Mouse (Mus musculus): ENCODE data around the gene Bcas1.

The Bcas1 gene

GRCm38 (mm10) chr2:170316774-170317173, 110.9 kb downstream of the Bcas1 start:
- DNase-seq (ENCODE audit: extremely low read depth, insufficient read length, low spot score), result no peak

- DNase-seq (ENCODE audit: extremely low read depth, insufficient read length, low spot score), result no peak
Observed at GRCm38 (mm10) chr2:170316344-170316743, 111.3 kb downstream of the Bcas1 start.

GRCm38 (mm10) chr2:170310988-170311359, 116.7 kb downstream of the Bcas1 start:
- DNase-seq (ENCODE audit: extremely low read depth, insufficient read length, low spot score), result no peak

DNA sequence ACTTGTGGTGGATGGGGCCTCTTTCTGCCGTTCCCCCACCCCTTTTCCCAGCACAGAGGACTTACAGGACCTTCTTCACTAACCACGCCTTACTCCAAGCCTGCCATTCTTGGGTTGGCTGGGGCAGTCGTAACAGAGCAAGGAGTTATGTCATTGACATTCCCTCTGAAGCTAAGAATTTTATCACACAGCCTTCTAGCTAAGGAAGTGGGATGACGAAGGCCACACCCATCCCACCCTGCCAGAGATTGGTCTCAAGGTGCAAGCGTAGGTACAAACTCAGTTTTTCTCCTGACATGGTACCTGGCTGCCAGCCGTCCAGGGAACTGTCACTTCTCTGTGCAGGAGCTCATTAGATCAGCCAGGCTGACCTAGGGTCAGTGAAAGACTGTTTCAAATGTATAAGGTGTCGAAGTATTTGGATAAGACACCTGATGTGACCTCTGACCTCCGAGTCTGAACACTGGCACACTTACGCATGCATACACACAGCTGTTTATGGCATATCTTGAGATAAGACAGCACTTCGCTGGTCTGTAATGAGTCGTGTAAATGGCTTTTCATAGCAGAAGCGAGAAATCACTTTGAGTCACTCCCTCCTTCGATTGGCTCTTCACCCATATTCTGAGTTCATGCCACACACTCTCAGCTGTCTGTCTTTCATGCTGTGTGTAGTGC, 117.2 kb downstream of the Bcas1 start:
- DNase-seq (ENCODE audit: extremely low read depth, insufficient read length, low spot score), result no peak

GRCm38 (mm10) chr2:170308966-170309365, 118.7 kb downstream of the Bcas1 start:
- DNase-seq (ENCODE audit: extremely low read depth, insufficient read length, low spot score), result peak; percentile 34

- DNase-seq (ENCODE audit: extremely low read depth, insufficient read length, low spot score), result peak; percentile 56
Observed at GRCm38 (mm10) chr2:170308033-170308820, 119.4 kb downstream of the Bcas1 start.

GRCm38 (mm10) chr2:170307589-170308021, 120.0 kb downstream of the Bcas1 start:
- DNase-seq (ENCODE audit: extremely low read depth, insufficient read length, low spot score), result no peak

DNA sequence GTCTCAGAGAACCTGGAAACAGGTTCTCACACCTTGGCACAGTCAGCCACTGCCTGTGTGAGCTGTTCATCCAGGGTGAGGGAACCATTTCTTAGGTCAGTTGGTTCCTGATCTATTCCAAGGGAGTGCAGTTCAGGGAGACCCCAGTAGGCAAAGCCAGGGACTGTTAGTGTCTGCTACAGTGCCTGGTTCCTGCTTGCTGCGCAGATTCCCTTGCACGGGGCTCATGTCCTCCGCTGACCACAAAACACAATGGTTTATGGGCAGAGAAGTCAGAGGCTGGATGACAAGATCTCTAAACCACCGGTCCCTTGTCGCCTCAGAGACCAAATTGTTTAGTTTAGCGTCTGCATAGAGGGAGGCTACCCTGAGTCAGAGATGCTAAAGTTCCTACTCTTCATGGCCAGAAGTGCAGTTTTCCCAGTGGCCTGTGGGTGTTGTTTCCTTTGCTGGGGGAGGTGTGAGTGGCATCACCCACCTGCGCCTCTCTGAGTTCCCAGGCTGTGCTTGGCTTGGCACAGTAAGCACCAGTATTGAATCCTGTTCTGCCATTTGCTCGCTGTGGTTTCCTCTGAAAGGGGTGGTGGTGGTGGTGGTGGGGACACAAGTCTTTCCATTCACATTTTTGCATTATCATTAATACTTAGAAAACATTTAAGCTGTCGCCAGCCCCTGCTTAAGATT, 120.9 kb downstream of the Bcas1 start:
- DNase-seq (ENCODE audit: extremely low read depth, insufficient read length, low spot score), result no peak

GRCm38 (mm10) chr2:170304766-170305165, 122.9 kb downstream of the Bcas1 start:
- no peak for DNase-seq (ENCODE audit: extremely low read depth, insufficient read length, low spot score)

DNA sequence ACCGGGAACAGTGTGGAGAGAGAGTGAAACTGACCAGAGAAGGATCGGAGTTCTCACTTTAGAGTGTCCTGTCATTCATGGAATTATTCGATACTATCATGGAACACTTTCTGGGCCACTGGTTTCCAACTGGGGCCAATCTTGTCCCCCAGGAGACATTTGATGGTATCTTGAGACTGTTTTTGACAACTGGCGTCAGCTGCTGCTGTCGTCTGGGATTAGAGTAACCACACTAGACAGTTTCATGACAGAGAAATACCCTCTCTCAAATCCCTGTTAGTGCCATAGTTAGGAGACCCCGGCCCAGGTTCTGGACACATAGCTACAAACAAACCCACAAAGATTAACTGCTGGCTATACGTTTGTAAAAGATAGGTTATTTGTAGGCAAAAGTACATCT, 124.0 kb downstream of the Bcas1 start:
- DNase-seq (ENCODE audit: extremely low read depth, insufficient read length, low spot score), result no peak

GRCm38 (mm10) chr2:170302825-170303224, 124.8 kb downstream of the Bcas1 start:
- no peak for DNase-seq (ENCODE audit: extremely low read depth, insufficient read length, low spot score)
